Mouse (Mus musculus) kidney, adult 9 months (tissue): ENCODE results near the gene Gm21887.
"Not testable (repeated sequence)": the region's sequence is repeated elsewhere in the genome, so short reads cannot be mapped to it uniquely, and the experiment has no call there.

Experiments used
- DNase-seq: peaks from one replicate; pipeline ENCODE4 v3.0.0; 2022

Gm21887 gene

DNA sequence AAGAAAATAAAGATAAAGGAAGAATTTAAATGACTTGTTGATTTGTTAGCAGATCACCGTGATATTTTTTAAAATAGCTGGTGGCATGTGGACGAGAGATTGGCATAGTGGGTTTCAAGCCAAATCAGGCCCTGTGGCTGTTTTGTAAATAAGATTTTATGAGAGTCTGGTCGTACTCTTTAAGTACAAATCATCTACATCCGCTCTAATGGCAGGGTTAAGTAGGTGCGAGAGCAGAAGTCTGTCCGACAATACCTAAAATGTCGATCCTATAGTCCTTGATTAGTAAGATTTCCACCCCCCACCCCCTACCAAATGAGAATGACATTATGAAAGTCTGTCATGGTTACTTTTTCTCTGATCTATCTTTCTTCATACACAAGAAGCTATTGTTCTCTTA, 25.1 kb upstream of the Gm21887 start:
- peak; percentile 28 for DNase-seq

- DNase-seq: peak; percentile 41
Observed at GRCm38 (mm10) chrX:169984853-169985252, 24.6 kb upstream of the Gm21887 start.

DNA sequence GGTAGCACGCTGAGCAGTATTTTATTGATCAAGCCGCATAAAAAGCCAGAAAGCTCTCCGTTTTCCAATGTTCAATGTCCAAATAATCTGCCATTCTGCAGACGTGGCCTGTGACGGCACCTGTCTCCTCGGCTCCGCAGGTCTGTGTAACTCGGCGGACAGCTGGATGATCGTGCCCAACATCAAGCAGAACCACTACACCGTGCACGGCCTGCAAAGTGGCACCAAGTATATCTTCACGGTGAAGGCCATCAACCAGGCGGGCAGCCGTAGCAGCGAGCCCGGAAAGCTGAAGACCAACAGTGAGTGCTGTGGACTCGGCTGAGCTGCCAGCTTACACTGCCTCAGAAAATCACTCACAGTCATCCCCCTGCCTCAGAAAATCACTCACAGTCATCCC, 23.7 kb upstream of the Gm21887 start:
- peak; percentile 58 for DNase-seq

DNA sequence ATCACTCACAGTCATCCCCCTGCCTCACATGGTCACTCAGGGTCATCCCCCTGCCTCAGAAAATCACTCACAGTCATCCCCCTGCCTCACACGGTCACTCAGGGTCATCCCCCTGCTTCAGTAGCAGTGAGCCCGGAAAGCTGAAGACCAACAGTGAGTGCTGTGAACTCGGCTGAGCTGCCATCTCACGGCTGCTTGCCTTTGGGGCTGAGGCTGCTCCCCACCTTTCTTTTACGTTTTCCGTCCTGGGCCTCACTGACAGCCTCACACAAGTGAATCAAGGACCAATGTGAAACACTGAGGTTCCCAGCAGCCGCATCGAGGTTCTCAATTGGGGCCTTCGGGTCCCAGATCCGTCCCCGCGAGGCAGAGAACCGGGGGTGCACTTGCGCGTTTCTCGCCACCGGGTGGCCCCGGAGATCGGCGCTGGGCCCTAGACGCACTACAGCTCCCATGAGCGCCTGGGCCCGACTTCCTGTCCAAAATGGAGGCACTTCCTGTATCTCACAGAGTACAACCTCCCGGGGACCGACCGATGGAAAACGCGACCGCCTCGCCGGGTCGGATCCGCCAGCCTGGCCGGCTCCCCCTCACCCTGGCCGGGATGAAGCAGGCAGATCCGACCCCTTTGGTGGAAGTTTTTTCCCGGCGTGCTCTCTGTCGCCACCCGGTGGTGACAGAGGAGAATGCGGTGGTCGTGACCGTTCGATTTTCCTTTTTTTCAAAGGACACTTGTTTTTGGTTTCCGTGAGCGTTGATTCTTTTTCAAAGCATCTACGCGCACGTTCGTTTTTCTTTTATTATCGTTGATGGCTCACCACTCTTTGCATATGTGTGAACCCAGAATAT, 22.7 kb upstream of the Gm21887 start:
- peak; percentile 94 for DNase-seq

GRCm38 (mm10) chrX:169987368-169987837, 22.1 kb upstream of the Gm21887 start:
- DNase-seq: peak; percentile 72

- DNase-seq: peak; percentile 57
Observed at GRCm38 (mm10) chrX:169988571-169989218, 20.8 kb upstream of the Gm21887 start.

- DNase-seq: not testable (repeated sequence)
Observed at GRCm38 (mm10) chrX:169989219-169989595, 20.3 kb upstream of the Gm21887 start.

GRCm38 (mm10) chrX:169989691-169990631, 19.5 kb upstream of the Gm21887 start:
- peak; percentile 84 for DNase-seq

- DNase-seq: not testable (repeated sequence)
Observed at GRCm38 (mm10) chrX:169991128-169991873, 18.2 kb upstream of the Gm21887 start.

- DNase-seq: not testable (repeated sequence)
Observed at GRCm38 (mm10) chrX:169992086-169992930, 17.2 kb upstream of the Gm21887 start.

DNA sequence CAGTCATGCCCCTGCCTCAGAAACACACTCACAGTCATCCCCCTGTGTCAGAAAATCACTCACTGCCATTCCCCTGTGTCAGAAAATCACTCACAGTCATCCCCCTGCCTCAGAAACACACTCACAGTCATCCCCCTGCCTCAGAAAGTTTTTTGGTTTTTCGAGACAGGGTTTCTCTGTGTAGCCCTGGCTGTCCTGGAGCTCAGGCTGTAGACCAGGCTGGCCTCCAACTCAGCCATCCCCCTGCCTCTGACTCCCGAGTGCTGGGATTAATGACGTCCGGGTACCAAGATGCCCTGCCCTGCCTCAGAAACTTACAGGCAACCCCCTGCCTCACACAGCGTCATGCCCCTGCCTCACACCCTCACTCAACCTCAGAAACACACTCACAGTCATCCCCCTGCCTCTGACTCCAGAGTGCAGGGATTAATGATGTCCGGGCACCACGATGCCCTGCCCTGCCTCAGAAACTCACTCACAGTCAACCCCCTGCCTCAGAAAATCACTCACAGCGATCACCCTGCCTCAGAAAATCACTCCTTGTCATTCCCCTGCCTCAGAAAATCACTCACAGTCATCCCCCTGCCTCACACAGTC, 16.4 kb upstream of the Gm21887 start:
- not testable (repeated sequence) for DNase-seq

- peak; percentile 53 for DNase-seq
Observed at GRCm38 (mm10) chrX:169994011-169994865, 15.2 kb upstream of the Gm21887 start.

DNA sequence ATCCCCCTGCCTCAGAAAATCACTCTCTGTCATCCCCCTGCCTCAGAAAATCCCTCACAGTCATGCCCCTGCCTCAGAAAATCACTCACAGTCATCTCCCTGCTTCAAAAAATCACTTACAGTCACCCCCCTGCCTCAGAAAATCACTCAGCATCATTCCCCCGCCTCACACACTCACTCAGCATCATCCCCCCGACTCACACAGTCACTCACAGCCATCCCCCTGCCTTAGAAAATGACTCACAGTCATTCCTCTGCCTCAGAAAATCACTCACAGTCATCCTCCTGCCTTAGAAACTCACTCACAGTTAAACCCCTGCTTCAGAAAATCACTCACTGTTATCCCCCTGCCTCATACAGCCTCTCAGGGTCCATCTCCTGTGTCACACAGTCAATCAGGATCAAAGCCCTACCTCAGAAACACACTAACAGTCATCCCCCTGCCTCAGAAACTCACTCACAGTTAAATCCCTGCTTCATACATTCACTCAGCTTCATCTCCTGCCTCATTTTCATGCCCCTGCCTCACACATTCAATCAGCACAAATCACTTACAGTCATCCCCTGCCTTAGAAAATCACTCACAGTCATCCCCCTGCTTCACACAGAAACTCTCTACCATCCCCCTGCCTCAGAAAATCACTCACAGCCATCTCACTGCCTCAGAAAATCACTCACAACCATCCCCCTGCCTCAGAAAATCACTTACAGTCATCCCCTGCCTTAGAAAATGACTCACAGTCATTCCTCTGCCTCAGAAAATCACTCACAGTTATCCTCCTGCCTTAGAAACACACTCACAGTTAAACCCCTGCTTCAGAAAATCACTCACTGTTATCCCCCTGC, 14.4 kb upstream of the Gm21887 start:
- DNase-seq: not testable (repeated sequence)

GRCm38 (mm10) chrX:169995909-169996521, 13.4 kb upstream of the Gm21887 start:
- peak; percentile 46 for DNase-seq

- DNase-seq: peak; percentile 80
Observed at GRCm38 (mm10) chrX:169996926-169997325, 12.5 kb upstream of the Gm21887 start.

DNA sequence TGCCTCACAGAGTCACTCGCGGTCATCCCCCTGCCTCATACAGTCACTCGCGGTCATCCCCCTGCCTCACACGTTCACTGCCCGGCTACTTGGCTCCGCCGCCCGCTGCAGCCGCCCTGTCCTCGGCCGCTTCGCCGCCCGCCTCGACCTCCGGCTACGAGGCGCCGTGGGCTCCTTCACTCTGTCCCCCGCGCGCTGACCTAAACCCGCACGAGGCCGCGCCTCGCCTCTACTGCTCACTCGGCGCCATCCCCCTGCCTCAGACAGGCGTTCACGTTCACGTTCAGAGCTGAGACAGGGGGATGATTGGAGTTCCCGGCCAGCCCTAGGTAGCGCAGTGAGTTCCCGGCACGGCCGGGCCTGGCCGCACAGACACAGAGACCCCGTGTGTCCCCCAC, 12.0 kb upstream of the Gm21887 start:
- not testable (repeated sequence) for DNase-seq

DNA sequence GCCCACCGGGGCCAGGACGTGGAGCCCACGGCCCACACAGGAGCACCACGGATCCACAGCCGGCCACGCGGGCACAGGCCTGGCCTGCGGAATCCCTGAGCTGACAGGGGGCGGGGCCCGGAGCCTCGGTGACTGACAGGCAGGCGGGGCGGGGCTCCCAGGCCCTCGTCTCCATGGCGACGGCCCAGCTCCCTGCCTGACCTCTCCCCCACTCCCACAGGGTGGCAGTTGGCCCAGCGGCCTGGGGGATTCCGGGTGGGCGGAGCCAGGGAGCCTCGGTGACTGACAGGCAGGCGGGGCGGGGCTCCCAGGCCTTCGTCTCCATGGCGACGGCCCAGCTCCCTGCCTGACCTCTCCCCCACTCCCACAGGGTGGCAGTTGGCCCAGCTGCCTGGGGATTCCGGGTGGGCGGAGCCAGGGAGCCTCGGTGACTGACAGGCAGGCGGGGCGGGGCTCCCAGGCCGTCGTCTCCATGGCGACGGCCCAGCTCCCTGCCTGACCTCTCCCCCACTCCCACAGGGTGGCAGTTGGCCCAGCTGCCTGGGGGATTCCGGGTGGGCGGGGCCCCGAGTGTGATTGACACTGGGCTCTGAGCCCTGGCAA, 11.5 kb upstream of the Gm21887 start:
- DNase-seq: peak; percentile 100
